Mouse (Mus musculus) thymus, adult 2 months (tissue): ENCODE measurements around the gene Mgat4b. TPM values are rescaled to one million over a fixed set of nuclear protein-coding genes. Genes with fewer than 3 reads are reported as not detected.

ENCODE experiments used
- DNase-seq: peaks from one replicate; pipeline ENCODE4 v3.0.0; 2021
- H3K27ac ChIP-seq: fragments of 200-500 bp; 2 replicates; pipeline ENCODE4 v1.5.1; 2012; ENCODE audit warnings: low read length, control low read depth; ENCODE audit not compliant: control insufficient read depth, insufficient read depth
- H3K27me3 ChIP-seq: fragments of 200-500 bp; 2 replicates; pipeline ENCODE4 v1.6.1; 2012; ENCODE audit warnings: mild to moderate bottlenecking, low read length, moderate library complexity, mixed read lengths; ENCODE audit not compliant: control insufficient read depth, insufficient read depth
- H3K36me3 ChIP-seq: fragments of 200-500 bp; 2 replicates; pipeline ENCODE4 v1.6.1; 2012; ENCODE audit warnings: mild to moderate bottlenecking, low read length, moderate library complexity; ENCODE audit not compliant: control insufficient read depth, insufficient read depth
- H3K4me1 ChIP-seq: fragments of 200-500 bp; replicated peaks from 2 replicates; pipeline ENCODE4 v1.6.1; 2012; ENCODE audit warnings: low read length; ENCODE audit not compliant: control insufficient read depth, insufficient read depth
- H3K4me3 ChIP-seq: fragments of 200-500 bp; 2 replicates; pipeline ENCODE4 v1.5.1; 2012; ENCODE audit warnings: mild to moderate bottlenecking, low read length, control low read depth, moderate library complexity; ENCODE audit not compliant: control insufficient read depth, insufficient read depth
- CTCF ChIP-seq: fragments of 200-500 bp; IDR thresholded peaks from 2 replicates; pipeline ENCODE4 v1.5.1; 2012; ENCODE audit warnings: mild to moderate bottlenecking, control low read depth, low read length, moderate library complexity, borderline replicate concordance; ENCODE audit not compliant: control insufficient read depth, poor library complexity, insufficient read depth; ENCODE audit errors: extremely low read depth
- POLR2A ChIP-seq: fragments of 200-500 bp; IDR thresholded peaks from 2 replicates; pipeline ENCODE4 v1.6.1; 2012; ENCODE audit warnings: mild to moderate bottlenecking, low read length, control low read depth, moderate library complexity; ENCODE audit not compliant: control insufficient read depth, poor library complexity, insufficient read depth; ENCODE audit errors: extremely low read depth
- WGBS: fragments of 180-500 bp; shearing (Covaris S2); methylation state at CpG from one replicate; pipeline ENCODE4 v1.1.7; 2018; 5-methylcytosine and 5-hydroxymethylcytosine counted together
- polyA plus RNA-seq: library from polyadenylated mRNA; depleted of rRNA; stranded (reverse); fragments of >200 nt; gene quantifications from 2 replicates; pipeline ENCODE4 v1.2.3, GENCODE M21; 2012

The Mgat4b gene
- polyA plus RNA-seq, 1 experiment: 29.5 TPM

DNA sequence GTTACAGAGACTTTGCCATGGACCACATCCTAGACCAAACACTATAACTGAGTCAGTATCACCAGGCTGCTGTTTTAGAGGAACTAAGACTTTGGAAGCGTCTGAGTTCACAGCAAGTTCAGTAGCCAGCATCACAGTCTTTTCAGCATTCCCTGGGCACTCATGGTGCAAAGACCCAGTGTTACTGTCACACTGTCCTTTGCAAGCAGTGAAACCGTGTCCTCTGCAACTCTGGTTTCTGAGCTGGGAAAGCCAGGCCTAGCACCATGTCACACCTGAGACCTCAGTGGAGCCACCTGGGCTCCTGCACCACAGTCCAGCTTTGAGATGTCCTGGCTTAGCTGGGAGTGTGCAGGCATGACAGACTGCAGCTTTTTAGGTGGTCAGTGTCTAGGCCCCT, 11.8 kb upstream of the Mgat4b start:
- no peak for DNase-seq
- Histone ChIP-seq H3K27me3 (no peaks in the 10 kb centered on the region), H3K36me3 (peaks cover 51% of the 10 kb centered on the region), H3K4me1 (no peaks in the 10 kb centered on the region), H3K4me3 (no peak overlapping the region), H3K27ac (no peak overlapping the region)
- no peak for TF ChIP-seq CTCF
- no peak for TF ChIP-seq POLR2A
- WGBS: 98% methylated on average over 2 of the region's 2 CpGs

DNA sequence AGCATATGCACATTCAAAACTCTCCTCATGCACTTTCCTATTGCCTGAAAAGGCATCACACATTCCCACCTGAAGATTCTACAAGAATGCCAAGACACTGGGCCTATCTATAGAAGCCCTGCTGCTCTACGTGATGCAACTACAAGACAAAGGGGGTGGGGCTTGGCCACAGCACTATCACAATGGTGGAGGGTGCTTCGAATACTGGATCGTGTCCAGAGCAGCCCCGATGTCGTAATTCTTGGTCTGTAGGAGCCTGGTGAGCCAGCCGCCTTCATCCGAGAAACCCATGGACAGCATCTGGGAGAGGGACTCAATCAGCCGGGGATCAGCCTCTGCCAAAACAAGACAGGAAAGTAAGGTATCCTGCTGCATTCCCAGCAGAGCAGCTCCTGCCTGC, 10.1 kb upstream of the Mgat4b start:
- no peak overlapping the region for H3K4me3 ChIP-seq
- DNase-seq: no peak
- H3K27ac ChIP-seq: no peak overlapping the region
- H3K27me3 ChIP-seq: no peaks in the 10 kb centered on the region
- no peaks in the 10 kb centered on the region for H3K4me1 ChIP-seq
- TF ChIP-seq CTCF: no peak
- TF ChIP-seq POLR2A: no peak
- WGBS: 92% methylated on average over 8 of the region's 8 CpGs
- peaks cover 67% of the 10 kb centered on the region for H3K36me3 ChIP-seq

DNA sequence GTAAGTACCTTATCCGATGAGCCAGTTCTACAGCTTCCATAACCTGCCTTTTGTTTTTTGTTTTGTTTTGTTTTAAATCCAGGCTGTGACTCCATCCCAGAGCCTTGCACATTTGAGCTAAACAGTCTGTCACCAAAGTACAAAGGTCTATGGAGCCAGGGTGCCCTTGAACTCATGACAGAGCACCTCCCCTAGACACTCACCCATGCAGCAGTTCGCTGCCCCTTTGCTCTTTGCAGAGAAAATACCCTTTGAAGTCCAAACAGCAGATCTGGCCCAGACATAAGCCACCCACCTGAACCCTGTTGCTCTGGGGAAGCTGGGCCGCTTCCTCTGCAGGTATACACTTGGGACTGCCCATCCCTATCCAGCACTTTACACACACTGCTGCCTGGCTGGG, 9.1 kb upstream of the Mgat4b start:
- Histone ChIP-seq H3K36me3 (peaks cover 76% of the 10 kb centered on the region), H3K27me3 (no peaks in the 10 kb centered on the region), H3K4me1 (no peaks in the 10 kb centered on the region), H3K4me3 (no peak overlapping the region), H3K27ac (no peak overlapping the region)
- DNase-seq: no peak
- WGBS: 96% methylated on average over 3 of the region's 3 CpGs
- no peak for TF ChIP-seq CTCF
- no peak for TF ChIP-seq POLR2A

DNA sequence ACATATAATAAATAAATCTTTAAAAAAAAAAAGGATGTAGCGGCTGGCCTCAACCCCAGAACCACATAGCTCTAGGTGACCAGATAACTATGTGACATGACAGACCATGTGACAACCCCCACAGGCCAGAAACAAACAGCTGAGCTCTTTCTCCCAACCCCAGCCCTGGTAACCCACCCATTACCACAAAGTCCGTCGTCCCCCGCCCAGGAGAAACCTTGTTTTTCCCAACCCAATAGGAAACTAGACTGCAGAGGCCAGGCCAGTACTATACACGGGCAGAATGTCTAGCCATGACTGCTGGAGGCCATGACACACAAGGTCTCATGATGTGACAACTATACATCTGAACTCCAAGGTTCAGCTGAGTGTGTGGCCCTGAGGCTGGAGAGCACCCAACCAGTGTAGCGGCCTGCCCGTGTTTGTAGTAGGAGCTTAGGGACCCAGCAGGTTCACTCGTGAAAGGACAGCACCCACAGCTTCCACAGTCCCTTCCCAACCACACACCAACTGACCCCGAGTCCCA, 7.3 kb upstream of the Mgat4b start:
- Histone ChIP-seq H3K4me1 (no peaks in the 10 kb centered on the region), H3K4me3 (no peak overlapping the region), H3K36me3 (peaks cover 82% of the 10 kb centered on the region), H3K27ac (no peak overlapping the region), H3K27me3 (no peaks in the 10 kb centered on the region)
- 95% methylated on average over 9 of the region's 9 CpGs for WGBS
- no peak for TF ChIP-seq CTCF
- no peak for DNase-seq

DNA sequence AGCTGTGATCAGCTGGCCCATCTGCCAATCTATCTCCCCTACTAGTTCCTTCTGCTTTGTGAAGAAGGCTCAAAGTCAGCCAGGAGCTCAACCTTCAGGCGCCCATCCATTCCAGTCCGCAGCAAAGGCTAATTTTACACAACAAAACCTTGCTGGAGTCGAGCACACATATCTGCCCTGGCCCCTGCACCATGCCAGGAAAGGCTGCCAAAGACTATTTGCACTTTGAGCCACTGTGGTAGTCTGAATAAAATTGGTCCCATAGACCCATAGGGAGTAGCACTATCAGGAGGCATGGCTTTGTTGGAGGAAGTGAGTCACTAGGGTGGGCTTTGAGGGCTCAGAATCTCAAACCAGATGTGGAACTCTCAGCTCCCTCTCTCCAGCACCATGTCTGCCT, 5.3 kb upstream of the Mgat4b start:
- H3K4me3 ChIP-seq: no peak overlapping the region
- H3K4me1 ChIP-seq: no peaks in the 10 kb centered on the region
- no peak for DNase-seq
- no peak overlapping the region for H3K27ac ChIP-seq
- no peaks in the 10 kb centered on the region for H3K27me3 ChIP-seq
- TF ChIP-seq POLR2A (no peak), CTCF (no peak)
- WGBS: 93% methylated on average over 3 of the region's 3 CpGs
- peaks cover 65% of the 10 kb centered on the region for H3K36me3 ChIP-seq

DNA sequence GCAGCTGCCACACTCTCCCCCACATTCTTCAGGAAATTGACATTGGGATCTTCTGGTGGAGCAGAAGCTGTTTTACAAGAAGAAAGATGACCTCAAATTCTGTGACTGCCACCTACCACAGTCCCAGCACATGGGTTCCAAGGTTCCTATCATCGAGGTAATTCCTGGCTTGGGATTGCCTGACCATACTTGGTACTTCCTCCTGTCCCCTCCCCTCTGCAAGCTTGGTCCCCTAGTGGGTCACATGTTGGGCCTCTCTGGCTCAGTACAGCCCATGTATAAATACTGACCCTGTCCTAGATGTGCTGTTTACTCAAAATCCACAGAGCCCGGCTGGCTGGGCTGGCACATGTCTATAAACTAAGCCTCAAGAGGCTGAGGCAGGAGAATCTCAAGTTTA, 4.7 kb upstream of the Mgat4b start:
- H3K27me3 ChIP-seq: no peaks in the 10 kb centered on the region
- H3K27ac ChIP-seq: no peak overlapping the region
- peaks cover 59% of the 10 kb centered on the region for H3K36me3 ChIP-seq
- no peak for DNase-seq
- H3K4me3 ChIP-seq: no peak overlapping the region
- TF ChIP-seq CTCF (no peak), POLR2A (no peak)
- 96% methylated on average over 2 of the region's 2 CpGs for WGBS
- peaks cover 3% of the 10 kb centered on the region for H3K4me1 ChIP-seq

DNA sequence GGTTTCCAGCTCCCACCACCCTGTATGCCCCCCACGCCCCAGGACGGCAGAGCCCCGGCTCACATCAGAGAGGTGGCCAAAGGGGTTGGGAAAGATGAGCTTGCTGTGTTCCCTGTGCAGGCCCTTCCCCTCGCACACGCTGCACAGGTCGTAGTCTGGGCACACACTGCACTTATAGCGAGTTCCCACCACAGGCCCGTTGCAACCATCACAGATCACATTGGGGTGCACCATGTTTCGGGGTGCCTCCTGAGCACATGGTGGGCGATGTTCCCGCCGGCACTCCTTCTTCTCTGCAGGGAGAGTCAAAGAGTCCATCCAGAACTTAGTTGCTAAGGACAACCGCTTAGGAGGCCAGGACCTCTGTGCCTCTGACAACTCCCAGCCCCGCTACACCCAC, 3.3 kb upstream of the Mgat4b start:
- no peak for DNase-seq
- peaks cover 46% of the 10 kb centered on the region for H3K36me3 ChIP-seq

More for the DNA sequence above, 3.3 kb upstream of the Mgat4b start:
- no peak for TF ChIP-seq CTCF
- H3K27me3 ChIP-seq: no peaks in the 10 kb centered on the region
- H3K27ac ChIP-seq: no peak overlapping the region
- H3K4me3 ChIP-seq: no peak overlapping the region
- WGBS: 98% methylated on average over 14 of the region's 14 CpGs
- peaks cover 7% of the 10 kb centered on the region for H3K4me1 ChIP-seq
